Mouse (Mus musculus): ENCODE measurements around the gene 4933415F23Rik. TPM values are rescaled to one million over a fixed set of nuclear protein-coding genes. Genes with fewer than 3 reads are reported as not detected.

4933415F23Rik gene
- polyA plus RNA-seq, 1 experiment: not detected

- H3K79me3 ChIP-seq (ENCODE audit: low read depth): no peaks in the 10 kb centered on the region
- H3K27me3 ChIP-seq (ENCODE audit: control insufficient read depth, insufficient read depth, insufficient read length): no peaks in the 10 kb centered on the region
- no peaks in the 10 kb centered on the region for H3K79me2 ChIP-seq (ENCODE audit: control insufficient read depth, insufficient read depth)
- TF ChIP-seq CTCF (IDR thresholded peaks at IDR 0.05; ENCODE audit: control insufficient read depth, insufficient read depth, insufficient read length) (no peak), USF1 (IDR thresholded peaks at IDR 0.05; ENCODE audit: low read depth) (no peak), MYOD1 (IDR thresholded peaks at IDR 0.05; ENCODE audit: control insufficient read depth, insufficient read length, low read depth) (no peak), MAX (IDR thresholded peaks at IDR 0.05) (no peak), FOSL1 (IDR thresholded peaks at IDR 0.05; ENCODE audit: insufficient read depth, low read length, poor library complexity, severe bottlenecking) (no peak), MYOG (IDR thresholded peaks at IDR 0.05; ENCODE audit: control insufficient read depth, extremely low read depth, insufficient read length) (no peak), CEBPB (IDR thresholded peaks at IDR 0.05; ENCODE audit: low read depth) (no peak)
- H3ac ChIP-seq (ENCODE audit: control insufficient read depth, insufficient read length, low read depth): no peak overlapping the region
- no peaks in the 10 kb centered on the region for H3K36me3 ChIP-seq (ENCODE audit: control insufficient read depth, insufficient read depth)
- no peak overlapping the region for H3K4me3 ChIP-seq (ENCODE audit: insufficient read depth, poor library complexity, severe bottlenecking)
Observed at GRCm38 (mm10) chr1:23097996-23098395, 4.1 kb downstream of the 4933415F23Rik start.

GRCm38 (mm10) chr1:23067715-23068114 lies 34.3 kb downstream of the 4933415F23Rik start:
- Histone ChIP-seq H3K4me3 (ENCODE audit: insufficient read depth, poor library complexity, severe bottlenecking) (no peak overlapping the region), H3ac (ENCODE audit: control insufficient read depth, insufficient read length, low read depth) (no peak overlapping the region), H3K36me3 (ENCODE audit: control insufficient read depth, insufficient read depth) (no peaks in the 10 kb centered on the region), H3K27me3 (ENCODE audit: control insufficient read depth, insufficient read depth, insufficient read length) (no peaks in the 10 kb centered on the region), H3K79me3 (ENCODE audit: low read depth) (no peaks in the 10 kb centered on the region), H3K79me2 (ENCODE audit: control insufficient read depth, insufficient read depth) (no peaks in the 10 kb centered on the region)
- TF ChIP-seq CEBPB (IDR thresholded peaks at IDR 0.05; ENCODE audit: low read depth) (no peak), MYOG (IDR thresholded peaks at IDR 0.05; ENCODE audit: control insufficient read depth, extremely low read depth, insufficient read length) (no peak), MAX (IDR thresholded peaks at IDR 0.05) (no peak), MYOD1 (IDR thresholded peaks at IDR 0.05; ENCODE audit: control insufficient read depth, insufficient read length, low read depth) (no peak), FOSL1 (IDR thresholded peaks at IDR 0.05; ENCODE audit: insufficient read depth, low read length, poor library complexity, severe bottlenecking) (no peak), CTCF (IDR thresholded peaks at IDR 0.05; ENCODE audit: control insufficient read depth, insufficient read depth, insufficient read length) (no peak), USF1 (IDR thresholded peaks at IDR 0.05; ENCODE audit: low read depth) (no peak)

- TF ChIP-seq MYOD1 (IDR thresholded peaks at IDR 0.05; ENCODE audit: control insufficient read depth, insufficient read length, low read depth): no peak
- no peak for TF ChIP-seq CTCF (IDR thresholded peaks at IDR 0.05; ENCODE audit: control insufficient read depth, insufficient read depth, insufficient read length)
- TF ChIP-seq MYOG (IDR thresholded peaks at IDR 0.05; ENCODE audit: control insufficient read depth, extremely low read depth, insufficient read length): no peak
- TF ChIP-seq FOSL1 (IDR thresholded peaks at IDR 0.05; ENCODE audit: insufficient read depth, low read length, poor library complexity, severe bottlenecking): no peak
- no peak for TF ChIP-seq MAX (IDR thresholded peaks at IDR 0.05)
- TF ChIP-seq CEBPB (IDR thresholded peaks at IDR 0.05; ENCODE audit: low read depth): no peak
- TF ChIP-seq USF1 (IDR thresholded peaks at IDR 0.05; ENCODE audit: low read depth): no peak
- no peaks in the 10 kb centered on the region for H3K36me3 ChIP-seq (ENCODE audit: control insufficient read depth, insufficient read depth)
- no peaks in the 10 kb centered on the region for H3K27me3 ChIP-seq (ENCODE audit: control insufficient read depth, insufficient read depth, insufficient read length)
- no peak overlapping the region for H3ac ChIP-seq (ENCODE audit: control insufficient read depth, insufficient read length, low read depth)
- H3K79me2 ChIP-seq (ENCODE audit: control insufficient read depth, insufficient read depth): no peaks in the 10 kb centered on the region
- H3K4me3 ChIP-seq (ENCODE audit: insufficient read depth, poor library complexity, severe bottlenecking): no peak overlapping the region
- H3K79me3 ChIP-seq (ENCODE audit: low read depth): no peaks in the 10 kb centered on the region
Observed at GRCm38 (mm10) chr1:23064717-23065475, 37.2 kb downstream of the 4933415F23Rik start.

- Histone ChIP-seq H3ac (ENCODE audit: control insufficient read depth, insufficient read length, low read depth) (no peak overlapping the region), H3K79me2 (ENCODE audit: control insufficient read depth, insufficient read depth) (no peaks in the 10 kb centered on the region), H3K27me3 (ENCODE audit: control insufficient read depth, insufficient read depth, insufficient read length) (no peaks in the 10 kb centered on the region), H3K4me3 (ENCODE audit: insufficient read depth, poor library complexity, severe bottlenecking) (no peak overlapping the region), H3K79me3 (ENCODE audit: low read depth) (no peaks in the 10 kb centered on the region), H3K36me3 (ENCODE audit: control insufficient read depth, insufficient read depth) (no peaks in the 10 kb centered on the region)
- TF ChIP-seq CEBPB (IDR thresholded peaks at IDR 0.05; ENCODE audit: low read depth): no peak
Observed at GRCm38 (mm10) chr1:23063946-23064345, 38.1 kb downstream of the 4933415F23Rik start.

- Histone ChIP-seq H3K4me3 (ENCODE audit: insufficient read depth, poor library complexity, severe bottlenecking) (no peak overlapping the region), H3K79me2 (ENCODE audit: control insufficient read depth, insufficient read depth) (no peaks in the 10 kb centered on the region), H3K36me3 (ENCODE audit: control insufficient read depth, insufficient read depth) (no peaks in the 10 kb centered on the region), H3ac (ENCODE audit: control insufficient read depth, insufficient read length, low read depth) (no peak overlapping the region), H3K79me3 (ENCODE audit: low read depth) (no peaks in the 10 kb centered on the region), H3K27me3 (ENCODE audit: control insufficient read depth, insufficient read depth, insufficient read length) (no peaks in the 10 kb centered on the region)
- no peak for TF ChIP-seq FOSL1 (IDR thresholded peaks at IDR 0.05; ENCODE audit: insufficient read depth, low read length, poor library complexity, severe bottlenecking)
Observed at GRCm38 (mm10) chr1:23061614-23062373, 40.3 kb downstream of the 4933415F23Rik start.

GRCm38 (mm10) chr1:23060056-23060455 lies 42.0 kb downstream of the 4933415F23Rik start:
- TF ChIP-seq FOSL1 (IDR thresholded peaks at IDR 0.05; ENCODE audit: insufficient read depth, low read length, poor library complexity, severe bottlenecking): no peak
- TF ChIP-seq CEBPB (IDR thresholded peaks at IDR 0.05; ENCODE audit: low read depth): no peak
- no peak for TF ChIP-seq MAX (IDR thresholded peaks at IDR 0.05)
- no peaks in the 10 kb centered on the region for H3K27me3 ChIP-seq (ENCODE audit: control insufficient read depth, insufficient read depth, insufficient read length)
- H3ac ChIP-seq (ENCODE audit: control insufficient read depth, insufficient read length, low read depth): no peak overlapping the region
- H3K79me2 ChIP-seq (ENCODE audit: control insufficient read depth, insufficient read depth): no peaks in the 10 kb centered on the region
- H3K79me3 ChIP-seq (ENCODE audit: low read depth): no peaks in the 10 kb centered on the region
- H3K4me3 ChIP-seq (ENCODE audit: insufficient read depth, poor library complexity, severe bottlenecking): no peak overlapping the region
- H3K36me3 ChIP-seq (ENCODE audit: control insufficient read depth, insufficient read depth): no peaks in the 10 kb centered on the region

All from C2C12 (cell line).